Mouse (Mus musculus) heart, embryonic 16.5 days (tissue): Measurements from ENCODE around the gene Odaph. TPM values are rescaled to one million over a fixed set of nuclear protein-coding genes. Genes with fewer than 3 reads are reported as not detected.

Experiments
- ATAC-seq: fragments of 200-750 bp; cut with Nextera tagmentation; replicated peaks from 2 replicates; pipeline ENCODE4 v1.8.0; 2017; ENCODE audit warnings: moderate number of reproducible peaks; ENCODE audit not compliant: insufficient read depth, low FRiP score; ENCODE audit errors: extremely low read depth
- H3K27ac ChIP-seq: fragments of 300-500 bp; sonication (generic); 2 replicates; pipeline ENCODE4 v1.5.1; 2014; ENCODE audit warnings: mild to moderate bottlenecking, low read length, control low read depth, moderate library complexity
- H3K27me3 ChIP-seq: fragments of 300-500 bp; sonication (generic); 2 replicates; pipeline ENCODE4 v1.6.1; 2014; ENCODE audit warnings: low read length, mixed read lengths; ENCODE audit not compliant: control insufficient read depth, insufficient read depth
- H3K36me3 ChIP-seq: fragments of 300-500 bp; sonication (generic); 2 replicates; pipeline ENCODE4 v1.6.1; 2014; ENCODE audit not compliant: control insufficient read depth, insufficient read depth
- H3K4me1 ChIP-seq: fragments of 300-500 bp; sonication (generic); 2 replicates; pipeline ENCODE4 v1.6.1; 2014; ENCODE audit warnings: low read length, mixed read lengths; ENCODE audit not compliant: control insufficient read depth, insufficient read depth
- H3K4me2 ChIP-seq: fragments of 300-500 bp; sonication (generic); 2 replicates; pipeline ENCODE4 v1.6.1; 2014; ENCODE audit warnings: low read depth, mild to moderate bottlenecking, control low read depth, low read length
- H3K4me3 ChIP-seq: fragments of 300-500 bp; sonication (generic); 2 replicates; pipeline ENCODE4 v1.5.1; 2014; ENCODE audit warnings: mild to moderate bottlenecking, control low read depth, low read length
- H3K9ac ChIP-seq: fragments of 300-500 bp; sonication (generic); 2 replicates; pipeline ENCODE4 v1.6.1; 2014; ENCODE audit warnings: low read length, control low read depth
- H3K9me3 ChIP-seq: fragments of 300-500 bp; sonication (generic); replicated peaks from 2 replicates; pipeline ENCODE4 v1.6.1; 2016; ENCODE audit warnings: low read length; ENCODE audit not compliant: control insufficient read depth
- WGBS: fragments of 180-500 bp; shearing (Covaris S2); extraction: QIAGEN DNeasy Blood & Tissue Kit; methylation state at CpG from one replicate; pipeline ENCODE4 v1.1.7; 2014; 5-methylcytosine and 5-hydroxymethylcytosine counted together
- polyA plus RNA-seq: library from polyadenylated mRNA; unstranded; fragments of >200 nt; fragmentation: Nextera tagmentation; extraction: Ambion mirVana; gene quantifications from 2 replicates; pipeline ENCODE4 v1.2.1, GENCODE M21; 2015

Gene Odaph
- polyA plus RNA-seq, 1 experiment from 2014 or later, result not detected

- H3K4me1 ChIP-seq, result no peaks in the 10 kb centered on the region
- H3K9me3 ChIP-seq, result no peaks in the 10 kb centered on the region
- no peaks in the 10 kb centered on the region for H3K27me3 ChIP-seq
- H3K4me2 ChIP-seq, result no peak overlapping the region
- 90% methylated on average over 11 of the region's 11 CpGs for WGBS
- H3K36me3 ChIP-seq, result no peaks in the 10 kb centered on the region
- H3K9ac ChIP-seq, result no peak overlapping the region
- no peak overlapping the region for H3K27ac ChIP-seq
- no peak overlapping the region for H3K4me3 ChIP-seq
- no peak for ATAC-seq
These were observed 6.0 kb upstream of the Odaph start for GRCm38 (mm10) chr5:91981176-91981840.

- H3K36me3 ChIP-seq, result no peaks in the 10 kb centered on the region
- H3K4me2 ChIP-seq, result no peak overlapping the region
- H3K4me3 ChIP-seq, result no peak overlapping the region
- H3K9ac ChIP-seq, result no peak overlapping the region
- no peaks in the 10 kb centered on the region for H3K9me3 ChIP-seq
- WGBS, result 60% methylated on average over 2 of the region's 2 CpGs
- H3K27ac ChIP-seq, result no peak overlapping the region
- H3K27me3 ChIP-seq, result no peaks in the 10 kb centered on the region
- no peak for ATAC-seq
- H3K4me1 ChIP-seq, result no peaks in the 10 kb centered on the region
These were observed 3.8 kb upstream of the Odaph start for GRCm38 (mm10) chr5:91983490-91983889.

GRCm38 (mm10) chr5:91985721-91986120 lies 1.6 kb upstream of the Odaph start:
- Histone ChIP-seq H3K9me3 (no peaks in the 10 kb centered on the region), H3K27ac (no peak overlapping the region), H3K27me3 (no peaks in the 10 kb centered on the region), H3K36me3 (no peaks in the 10 kb centered on the region), H3K4me3 (no peak overlapping the region), H3K4me1 (no peaks in the 10 kb centered on the region), H3K4me2 (no peak overlapping the region), H3K9ac (no peak overlapping the region)
- WGBS, result 68% methylated on average over 2 of the region's 2 CpGs
- no peak for ATAC-seq

GRCm38 (mm10) chr5:91987799-91988198 lies 524 bp downstream of the Odaph start:
- Histone ChIP-seq H3K27me3 (no peaks in the 10 kb centered on the region), H3K36me3 (no peaks in the 10 kb centered on the region), H3K4me3 (no peak overlapping the region), H3K9ac (no peak overlapping the region), H3K27ac (no peak overlapping the region), H3K4me1 (no peaks in the 10 kb centered on the region), H3K4me2 (no peak overlapping the region), H3K9me3 (no peaks in the 10 kb centered on the region)
- no peak for ATAC-seq
- WGBS, result 93% methylated on average over 2 of the region's 2 CpGs

- Histone ChIP-seq H3K4me3 (no peak overlapping the region), H3K27ac (no peak overlapping the region), H3K36me3 (no peaks in the 10 kb centered on the region), H3K9ac (no peak overlapping the region), H3K4me2 (no peak overlapping the region), H3K4me1 (no peaks in the 10 kb centered on the region), H3K9me3 (no peaks in the 10 kb centered on the region), H3K27me3 (no peaks in the 10 kb centered on the region)
- 79% methylated on average over 9 of the region's 9 CpGs for WGBS
- no peak for ATAC-seq
These were observed 2.0 kb downstream of the Odaph start for GRCm38 (mm10) chr5:91989261-91989660.

DNA sequence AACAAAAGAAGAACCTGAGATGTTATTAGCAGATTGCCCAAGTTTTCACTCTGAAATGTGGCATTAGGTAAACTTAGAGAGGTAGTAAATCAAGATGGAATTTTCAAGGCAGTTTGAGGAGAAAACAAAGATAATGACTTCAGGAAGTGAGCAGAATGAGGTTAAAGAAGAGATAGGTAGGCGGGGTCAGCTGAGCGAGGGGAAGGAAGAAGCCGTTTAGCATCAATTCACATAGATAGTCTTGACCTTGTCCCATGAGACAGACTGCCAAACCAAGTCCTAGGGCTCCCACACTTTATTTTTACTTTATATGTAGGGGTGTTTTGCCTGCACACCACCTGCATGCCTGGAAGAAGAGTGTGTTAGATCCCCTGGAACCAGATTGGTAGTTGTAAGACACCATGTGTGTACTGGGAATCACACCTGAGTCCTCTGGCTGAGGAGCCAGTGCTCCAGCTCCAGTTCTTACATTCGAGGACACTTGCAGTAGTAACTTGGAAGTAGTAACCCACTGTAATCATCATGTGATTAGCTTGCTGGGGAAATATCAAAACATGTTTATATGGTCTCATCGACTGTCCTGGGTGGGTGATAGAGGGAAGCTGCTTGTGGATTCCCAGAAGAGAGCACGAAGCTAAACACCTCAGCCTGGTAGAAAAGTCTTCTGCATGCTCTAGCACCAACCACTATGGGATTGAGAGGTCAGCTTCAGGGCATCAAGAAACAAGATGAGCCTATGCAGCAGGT lies 4.1 kb downstream of the Odaph start:
- no peak for ATAC-seq
- no peaks in the 10 kb centered on the region for H3K36me3 ChIP-seq
- no peak overlapping the region for H3K27ac ChIP-seq
- no peaks in the 10 kb centered on the region for H3K27me3 ChIP-seq
- WGBS, result 77% methylated on average over 6 of the region's 6 CpGs
- no peak overlapping the region for H3K9ac ChIP-seq
- no peaks in the 10 kb centered on the region for H3K9me3 ChIP-seq
- no peaks in the 10 kb centered on the region for H3K4me1 ChIP-seq
- no peak overlapping the region for H3K4me2 ChIP-seq
- no peak overlapping the region for H3K4me3 ChIP-seq

DNA sequence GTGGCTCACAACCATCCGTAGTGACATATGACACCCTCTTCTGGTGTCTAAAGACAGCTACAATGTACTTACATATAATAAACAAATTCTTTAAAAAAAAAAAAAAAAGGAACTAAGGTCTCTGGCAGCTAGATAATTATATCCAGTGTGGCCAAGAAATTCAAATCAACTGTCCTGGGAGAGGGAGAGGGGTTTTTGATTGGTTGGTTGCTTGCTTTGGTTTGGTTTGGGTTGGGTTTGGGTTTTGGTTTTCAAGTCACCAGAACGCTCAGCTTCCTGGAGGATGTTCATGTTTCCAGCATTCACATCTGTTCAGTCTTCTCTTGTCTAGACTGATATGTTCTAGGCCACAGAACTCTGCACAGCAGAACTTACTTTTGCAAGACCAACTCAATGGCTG lies 5.8 kb downstream of the Odaph start:
- WGBS, result 78% methylated on average over 2 of the region's 2 CpGs
- Histone ChIP-seq H3K4me3 (no peak overlapping the region), H3K4me2 (no peak overlapping the region), H3K4me1 (no peaks in the 10 kb centered on the region), H3K9ac (no peak overlapping the region), H3K27ac (no peak overlapping the region), H3K36me3 (no peaks in the 10 kb centered on the region), H3K27me3 (no peaks in the 10 kb centered on the region), H3K9me3 (no peaks in the 10 kb centered on the region)
- ATAC-seq, result no peak

- Histone ChIP-seq H3K4me3 (no peak overlapping the region), H3K4me2 (no peak overlapping the region), H3K4me1 (no peaks in the 10 kb centered on the region), H3K27me3 (no peaks in the 10 kb centered on the region), H3K36me3 (no peaks in the 10 kb centered on the region), H3K9me3 (peaks cover 12% of the 10 kb centered on the region), H3K27ac (no peak overlapping the region), H3K9ac (no peak overlapping the region)
- ATAC-seq, result no peak
- 59% methylated on average over 13 of the region's 13 CpGs for WGBS
These were observed 7.3 kb downstream of the Odaph start for GRCm38 (mm10) chr5:91994546-91994945.

GRCm38 (mm10) chr5:92000770-92001169 lies 13.5 kb downstream of the Odaph start:
- Histone ChIP-seq H3K27me3 (no peaks in the 10 kb centered on the region), H3K4me1 (no peaks in the 10 kb centered on the region), H3K27ac (no peak overlapping the region), H3K4me2 (no peak overlapping the region), H3K36me3 (no peaks in the 10 kb centered on the region), H3K9me3 (peaks cover 14% of the 10 kb centered on the region), H3K9ac (no peak overlapping the region), H3K4me3 (no peak overlapping the region)
- ATAC-seq, result no peak
- 47% methylated on average over 2 of the region's 2 CpGs for WGBS
